Mouse (Mus musculus) liver, embryonic 11.5 days (tissue): ENCODE measurements around the gene Tenm3. TPM values are rescaled to one million over a fixed set of nuclear protein-coding genes. Genes with fewer than 3 reads are reported as not detected.

Source experiments
- ATAC-seq: fragments of 200-750 bp; cut with Nextera tagmentation; replicated peaks from 2 replicates; pipeline ENCODE4 v1.8.0; 2017; ENCODE audit warnings: moderate number of reproducible peaks, mild to moderate bottlenecking, moderate TSS enrichment, moderate library complexity; ENCODE audit not compliant: low FRiP score
- DNase-seq: peaks from one replicate; pipeline ENCODE4 v3.0.0-alpha.2; 2017; ENCODE audit warnings: low spot score
- H3K27ac ChIP-seq: fragments of 300-500 bp; sonication (generic); 2 replicates; pipeline ENCODE4 v1.5.1; 2014; ENCODE audit warnings: mild to moderate bottlenecking, low read depth, low read length, control low read depth
- H3K27me3 ChIP-seq: fragments of 300-500 bp; sonication (generic); replicated peaks from 2 replicates; pipeline ENCODE4 v1.6.1; 2014; ENCODE audit warnings: low read length, mixed read lengths; ENCODE audit not compliant: control insufficient read depth, insufficient read depth
- H3K36me3 ChIP-seq: fragments of 300-500 bp; sonication (generic); 2 replicates; pipeline ENCODE4 v1.6.1; 2014; ENCODE audit warnings: mild to moderate bottlenecking, low read length, moderate library complexity, mixed read lengths; ENCODE audit not compliant: control insufficient read depth, insufficient read depth
- H3K4me1 ChIP-seq: fragments of 300-500 bp; sonication (generic); replicated peaks from 2 replicates; pipeline ENCODE4 v1.6.1; 2014; ENCODE audit warnings: low read length, mixed read lengths; ENCODE audit not compliant: control insufficient read depth, insufficient read depth
- H3K4me2 ChIP-seq: fragments of 300-500 bp; sonication (generic); 2 replicates; pipeline ENCODE4 v1.6.1; 2014; ENCODE audit warnings: mild to moderate bottlenecking, control low read depth, moderate library complexity
- H3K4me3 ChIP-seq: fragments of 300-500 bp; sonication (generic); 2 replicates; pipeline ENCODE4 v1.5.1; 2014; ENCODE audit warnings: low read depth, low read length, control low read depth
- H3K9ac ChIP-seq: fragments of 300-500 bp; sonication (generic); 2 replicates; pipeline ENCODE4 v1.6.1; 2014; ENCODE audit warnings: low read depth, low read length, control low read depth
- H3K9me3 ChIP-seq: fragments of 300-500 bp; sonication (generic); 2 replicates; pipeline ENCODE4 v1.6.1; 2016; ENCODE audit warnings: low read length, inconsistent platforms, mixed read lengths; ENCODE audit not compliant: control insufficient read depth
- WGBS: fragments of 180-500 bp; shearing (Covaris S2); extraction: QIAGEN DNeasy Blood & Tissue Kit; methylation state at CpG from one replicate; pipeline ENCODE4 v1.1.7; 2014; 5-methylcytosine and 5-hydroxymethylcytosine counted together
- polyA plus RNA-seq: library from polyadenylated mRNA; unstranded; fragments of >200 nt; fragmentation: Nextera tagmentation; extraction: Ambion mirVana; gene quantifications from 2 replicates; pipeline ENCODE4 v1.2.1, GENCODE M21; 2014

Gene Tenm3
- polyA plus RNA-seq, 1 experiment from 2014 or later, result 13.6 TPM

GRCm38 (mm10) chr8:48204114-48204837 lies 639.5 kb downstream of the Tenm3 start:
- Histone ChIP-seq H3K27me3 (no peaks in the 10 kb centered on the region), H3K4me1 (no peaks in the 10 kb centered on the region), H3K36me3 (no peaks in the 10 kb centered on the region), H3K4me2 (no peak overlapping the region), H3K9me3 (no peaks in the 10 kb centered on the region), H3K27ac (no peak overlapping the region), H3K9ac (no peak overlapping the region), H3K4me3 (no peak overlapping the region)
- 86% methylated on average over 13 of the region's 13 CpGs for WGBS
- no peak for DNase-seq
- no peak for ATAC-seq

GRCm38 (mm10) chr8:48203611-48204010 lies 640.1 kb downstream of the Tenm3 start:
- H3K27ac ChIP-seq, result no peak overlapping the region
- no peak overlapping the region for H3K4me2 ChIP-seq
- whole genome bisulfite sequencing, result 77% methylated on average over 9 of the region's 9 CpGs
- DNase-seq, result no peak
- no peaks in the 10 kb centered on the region for H3K27me3 ChIP-seq
- ATAC-seq, result no peak
- no peak overlapping the region for H3K9ac ChIP-seq
- no peak overlapping the region for H3K4me3 ChIP-seq
- H3K36me3 ChIP-seq, result no peaks in the 10 kb centered on the region
- no peaks in the 10 kb centered on the region for H3K9me3 ChIP-seq
- no peaks in the 10 kb centered on the region for H3K4me1 ChIP-seq

- WGBS, result 56% methylated on average over 6 of the region's 6 CpGs
- no peak overlapping the region for H3K4me2 ChIP-seq
Measured at GRCm38 (mm10) chr8:48203161-48203560, 640.6 kb downstream of the Tenm3 start.

GRCm38 (mm10) chr8:48202632-48203031 lies 641.1 kb downstream of the Tenm3 start:
- Histone ChIP-seq H3K4me2 (no peak overlapping the region), H3K27me3 (no peaks in the 10 kb centered on the region), H3K27ac (no peak overlapping the region), H3K36me3 (no peaks in the 10 kb centered on the region), H3K4me1 (no peaks in the 10 kb centered on the region), H3K4me3 (no peak overlapping the region), H3K9me3 (no peaks in the 10 kb centered on the region), H3K9ac (no peak overlapping the region)
- whole genome bisulfite sequencing, result 71% methylated on average over 3 of the region's 3 CpGs
- ATAC-seq (no peak), DNase-seq (no peak)

More at GRCm38 (mm10) chr8:48203161-48203560, 640.6 kb downstream of the Tenm3 start:
- no peak overlapping the region for H3K27ac ChIP-seq
- no peaks in the 10 kb centered on the region for H3K27me3 ChIP-seq
- no peaks in the 10 kb centered on the region for H3K4me1 ChIP-seq
- no peaks in the 10 kb centered on the region for H3K9me3 ChIP-seq
- ATAC-seq (no peak), DNase-seq (no peak)
- no peaks in the 10 kb centered on the region for H3K36me3 ChIP-seq
- no peak overlapping the region for H3K4me3 ChIP-seq
- H3K9ac ChIP-seq, result no peak overlapping the region

- no peak overlapping the region for H3K4me3 ChIP-seq
- ATAC-seq (no peak), DNase-seq (no peak)
- H3K9ac ChIP-seq, result no peak overlapping the region
- no peaks in the 10 kb centered on the region for H3K9me3 ChIP-seq
- H3K27ac ChIP-seq, result no peak overlapping the region
- H3K4me1 ChIP-seq, result no peaks in the 10 kb centered on the region
- no peaks in the 10 kb centered on the region for H3K36me3 ChIP-seq
- WGBS, result 93% methylated on average over 9 of the region's 9 CpGs
- no peak overlapping the region for H3K4me2 ChIP-seq
- H3K27me3 ChIP-seq, result no peaks in the 10 kb centered on the region
Measured at GRCm38 (mm10) chr8:48199171-48199570, 644.6 kb downstream of the Tenm3 start.

GRCm38 (mm10) chr8:48195971-48196370 lies 647.8 kb downstream of the Tenm3 start:
- Histone ChIP-seq H3K27ac (no peak overlapping the region), H3K27me3 (no peaks in the 10 kb centered on the region), H3K4me2 (no peak overlapping the region), H3K4me3 (no peak overlapping the region), H3K9me3 (no peaks in the 10 kb centered on the region), H3K4me1 (no peaks in the 10 kb centered on the region), H3K9ac (no peak overlapping the region), H3K36me3 (no peaks in the 10 kb centered on the region)
- DNase-seq (no peak), ATAC-seq (no peak)
- WGBS, result 93% methylated on average over 9 of the region's 9 CpGs

- no peaks in the 10 kb centered on the region; the same call in 1 of the 2 replicates for H3K9me3 ChIP-seq
- no peak overlapping the region for H3K9ac ChIP-seq
- no peaks in the 10 kb centered on the region for H3K36me3 ChIP-seq
- ATAC-seq (no peak), DNase-seq (no peak)
- H3K27me3 ChIP-seq, result no peaks in the 10 kb centered on the region
- H3K27ac ChIP-seq, result no peak overlapping the region
- WGBS, result 93% methylated on average over 12 of the region's 12 CpGs
- no peaks in the 10 kb centered on the region for H3K4me1 ChIP-seq
- no peak overlapping the region for H3K4me3 ChIP-seq
- H3K4me2 ChIP-seq, result no peak overlapping the region
Measured at GRCm38 (mm10) chr8:48188586-48188985, 655.2 kb downstream of the Tenm3 start.

- Histone ChIP-seq H3K27me3 (no peaks in the 10 kb centered on the region), H3K4me2 (no peak overlapping the region), H3K4me1 (no peaks in the 10 kb centered on the region), H3K36me3 (no peaks in the 10 kb centered on the region), H3K9me3 (no peaks in the 10 kb centered on the region; the same call in 1 of the 2 replicates), H3K27ac (no peak overlapping the region), H3K4me3 (no peak overlapping the region), H3K9ac (no peak overlapping the region)
- DNase-seq (no peak), ATAC-seq (no peak)
- 83% methylated on average over 7 of the region's 7 CpGs for WGBS
Measured at GRCm38 (mm10) chr8:48183758-48184157, 660.0 kb downstream of the Tenm3 start.

GRCm38 (mm10) chr8:48181000-48181399 lies 662.8 kb downstream of the Tenm3 start:
- no peak for ATAC-seq
- 83% methylated on average over 3 of the region's 3 CpGs for WGBS

More at GRCm38 (mm10) chr8:48181000-48181399, 662.8 kb downstream of the Tenm3 start:
- Histone ChIP-seq H3K27me3 (no peaks in the 10 kb centered on the region), H3K4me1 (no peaks in the 10 kb centered on the region), H3K4me3 (no peak overlapping the region), H3K9ac (no peak overlapping the region), H3K27ac (no peak overlapping the region), H3K36me3 (no peaks in the 10 kb centered on the region), H3K9me3 (no peaks in the 10 kb centered on the region; the same call in 1 of the 2 replicates), H3K4me2 (no peak overlapping the region)
- DNase-seq, result no peak
